Mouse (Mus musculus) liver, embryonic 15.5 days (tissue): ENCODE measurements around the gene Ces1b. TPM values are rescaled to one million over a fixed set of nuclear protein-coding genes. Genes with fewer than 3 reads are reported as not detected.

Experiments used
- ATAC-seq: fragments of 200-750 bp; cut with Nextera tagmentation; 2 replicates; pipeline ENCODE4 v1.8.0; 2017; ENCODE audit warnings: moderate number of reproducible peaks, mild to moderate bottlenecking, moderate library complexity; ENCODE audit not compliant: insufficient read depth
- H3K27ac ChIP-seq: fragments of 300-500 bp; sonication (generic); replicated peaks from 2 replicates; pipeline ENCODE4 v1.5.1; 2015; ENCODE audit warnings: mild to moderate bottlenecking, inconsistent platforms
- H3K27me3 ChIP-seq: fragments of 300-500 bp; sonication (generic); 2 replicates; pipeline ENCODE4 v1.6.1; 2015; ENCODE audit warnings: mild to moderate bottlenecking, inconsistent platforms
- H3K36me3 ChIP-seq: fragments of 300-500 bp; sonication (generic); replicated peaks from 2 replicates; pipeline ENCODE4 v1.6.1; 2015; ENCODE audit warnings: moderate library complexity, mild to moderate bottlenecking, inconsistent platforms
- H3K4me1 ChIP-seq: fragments of 300-500 bp; sonication (generic); replicated peaks from 2 replicates; pipeline ENCODE4 v1.6.1; 2015; ENCODE audit warnings: inconsistent platforms
- H3K4me2 ChIP-seq: fragments of 300-500 bp; sonication (generic); 2 replicates; pipeline ENCODE4 v1.6.1; 2015; ENCODE audit warnings: moderate library complexity, mild to moderate bottlenecking, inconsistent platforms
- H3K4me3 ChIP-seq: fragments of 300-500 bp; sonication (generic); replicated peaks from 2 replicates; pipeline ENCODE4 v1.5.1; 2015; ENCODE audit warnings: mild to moderate bottlenecking, inconsistent platforms
- H3K9ac ChIP-seq: fragments of 300-500 bp; sonication (generic); 2 replicates; pipeline ENCODE4 v1.6.1; 2015; ENCODE audit warnings: moderate library complexity, mild to moderate bottlenecking, inconsistent platforms
- H3K9me3 ChIP-seq: fragments of 300-500 bp; sonication (generic); replicated peaks from 2 replicates; pipeline ENCODE4 v1.6.1; 2016; ENCODE audit warnings: inconsistent platforms
- WGBS: fragments of 180-500 bp; shearing (Covaris S2); methylation state at CpG from one replicate; pipeline ENCODE4 v1.1.7; 2015; ENCODE audit warnings: mixed read lengths; ENCODE audit not compliant: insufficient replicate concordance; 5-methylcytosine and 5-hydroxymethylcytosine counted together
- polyA plus RNA-seq: library from polyadenylated mRNA; unstranded; fragments of >200 nt; fragmentation: Nextera tagmentation; extraction: Ambion mirVana; gene quantifications from 2 replicates; pipeline ENCODE4 v1.2.1, GENCODE M21; 2015

Gene Ces1b
- not detected in 2 replicates for polyA plus RNA-seq

DNA sequence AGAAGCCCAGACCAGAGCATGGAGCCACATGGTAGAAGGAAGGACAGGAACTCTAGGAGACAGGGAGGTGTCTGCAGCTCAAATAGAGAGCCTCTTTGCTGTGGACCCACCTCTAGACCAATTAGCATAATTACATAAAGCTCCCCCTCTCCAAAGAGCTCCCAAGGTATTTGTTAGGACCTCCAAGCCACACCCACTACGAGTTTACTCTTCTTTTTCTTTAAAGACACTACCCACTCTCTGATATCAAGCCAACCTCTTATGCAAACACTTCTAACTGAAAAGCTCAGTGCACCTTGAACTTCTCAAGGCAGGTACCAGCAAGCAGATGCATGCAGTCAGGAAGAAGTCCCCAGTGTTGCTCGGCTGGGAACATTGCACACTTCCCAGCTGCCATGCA lies at the start of gene Ces1b:
Ces1b (minus strand) TSS at position 131 of the 400 bp plus-strand sequence.
- no peak for ATAC-seq
- Histone ChIP-seq H3K4me1 (no peaks in the 10 kb centered on the region), H3K4me3 (no peak within 1 kb of the TSS), H3K4me2 (no peak within 1 kb of the TSS), H3K9me3 (no peaks in the 10 kb centered on the region), H3K36me3 (no peaks in the 10 kb centered on the region), H3K27me3 (no peaks in the 10 kb centered on the region), H3K27ac (no peak within 1 kb of the TSS), H3K9ac (no peak within 1 kb of the TSS)
- 47% methylated on average over 2 of the region's 2 CpGs for WGBS

GRCm38 (mm10) chr8:93126476-93126875 lies 46.7 kb upstream of the Ces1b start:
- no peaks in the 10 kb centered on the region for H3K4me1 ChIP-seq
- no peaks in the 10 kb centered on the region for H3K9me3 ChIP-seq
- no peak overlapping the region for H3K4me2 ChIP-seq
- H3K27me3 ChIP-seq = no peaks in the 10 kb centered on the region
- no peak overlapping the region for H3K9ac ChIP-seq
- no peak overlapping the region for H3K27ac ChIP-seq
- no peaks in the 10 kb centered on the region for H3K36me3 ChIP-seq
- ATAC-seq = no peak
- 71% methylated on average over 2 of the region's 2 CpGs for WGBS
- no peak overlapping the region for H3K4me3 ChIP-seq

GRCm38 (mm10) chr8:93122005-93122404 lies 42.2 kb upstream of the Ces1b start:
- H3K27me3 ChIP-seq = no peaks in the 10 kb centered on the region
- H3K4me3 ChIP-seq = no peak overlapping the region
- no peak overlapping the region for H3K27ac ChIP-seq
- 66% methylated on average over 1 of the region's 1 CpGs for WGBS
- no peaks in the 10 kb centered on the region for H3K9me3 ChIP-seq
- H3K4me1 ChIP-seq = no peaks in the 10 kb centered on the region
- H3K9ac ChIP-seq = no peak overlapping the region
- H3K36me3 ChIP-seq = no peaks in the 10 kb centered on the region
- no peak overlapping the region for H3K4me2 ChIP-seq
- no peak for ATAC-seq

DNA sequence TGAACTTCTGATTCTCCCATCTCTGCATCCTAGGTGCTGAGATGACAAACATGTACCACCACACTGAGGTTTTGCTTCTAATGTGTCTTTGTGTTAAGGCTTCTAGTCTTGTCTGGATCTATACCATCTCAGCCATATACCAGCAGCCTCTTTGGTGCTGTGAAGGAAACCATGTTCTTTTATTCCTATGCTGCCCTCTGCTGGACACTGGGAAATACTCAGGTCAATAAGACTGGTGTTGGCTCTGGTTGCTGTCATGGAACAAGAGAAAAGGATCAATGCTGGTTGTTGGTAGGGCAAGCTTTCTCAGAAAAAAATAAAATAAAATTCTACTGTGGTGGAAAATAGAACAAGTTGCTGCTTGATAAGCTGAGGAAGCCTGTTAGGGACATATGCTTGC lies 15.6 kb upstream of the Ces1b start:
- H3K27me3 ChIP-seq = no peaks in the 10 kb centered on the region
- no peak overlapping the region for H3K4me3 ChIP-seq
- H3K4me2 ChIP-seq = no peak overlapping the region
- H3K27ac ChIP-seq = no peak overlapping the region
- no peak overlapping the region for H3K9ac ChIP-seq
- no peaks in the 10 kb centered on the region for H3K36me3 ChIP-seq
- no peaks in the 10 kb centered on the region for H3K4me1 ChIP-seq
- ATAC-seq = no peak
- no peaks in the 10 kb centered on the region for H3K9me3 ChIP-seq

GRCm38 (mm10) chr8:93091324-93091723 lies 11.5 kb upstream of the Ces1b start:
- Histone ChIP-seq H3K27ac (no peak overlapping the region), H3K9ac (no peak overlapping the region), H3K4me2 (no peak overlapping the region), H3K9me3 (no peaks in the 10 kb centered on the region), H3K4me1 (no peaks in the 10 kb centered on the region), H3K27me3 (no peaks in the 10 kb centered on the region), H3K4me3 (no peak overlapping the region), H3K36me3 (no peaks in the 10 kb centered on the region)
- WGBS = 53% methylated on average over 1 of the region's 1 CpGs
- no peak for ATAC-seq

GRCm38 (mm10) chr8:93088686-93089122 lies 8.9 kb upstream of the Ces1b start:
- Histone ChIP-seq H3K4me1 (no peaks in the 10 kb centered on the region), H3K27me3 (no peaks in the 10 kb centered on the region), H3K9me3 (no peaks in the 10 kb centered on the region), H3K4me2 (no peak overlapping the region), H3K9ac (no peak overlapping the region), H3K4me3 (no peak overlapping the region), H3K27ac (no peak overlapping the region), H3K36me3 (no peaks in the 10 kb centered on the region)
- ATAC-seq = no peak
- 6% methylated on average over 2 of the region's 2 CpGs for WGBS

GRCm38 (mm10) chr8:93088193-93088592 lies 8.4 kb upstream of the Ces1b start:
- no peaks in the 10 kb centered on the region for H3K4me1 ChIP-seq
- no peak overlapping the region for H3K27ac ChIP-seq
- H3K36me3 ChIP-seq = no peaks in the 10 kb centered on the region
- ATAC-seq = no peak
- H3K9me3 ChIP-seq = no peaks in the 10 kb centered on the region
- no peak overlapping the region for H3K4me3 ChIP-seq
- 30% methylated on average over 7 of the region's 7 CpGs for WGBS
- H3K27me3 ChIP-seq = no peaks in the 10 kb centered on the region
- no peak overlapping the region for H3K4me2 ChIP-seq
- no peak overlapping the region for H3K9ac ChIP-seq

DNA sequence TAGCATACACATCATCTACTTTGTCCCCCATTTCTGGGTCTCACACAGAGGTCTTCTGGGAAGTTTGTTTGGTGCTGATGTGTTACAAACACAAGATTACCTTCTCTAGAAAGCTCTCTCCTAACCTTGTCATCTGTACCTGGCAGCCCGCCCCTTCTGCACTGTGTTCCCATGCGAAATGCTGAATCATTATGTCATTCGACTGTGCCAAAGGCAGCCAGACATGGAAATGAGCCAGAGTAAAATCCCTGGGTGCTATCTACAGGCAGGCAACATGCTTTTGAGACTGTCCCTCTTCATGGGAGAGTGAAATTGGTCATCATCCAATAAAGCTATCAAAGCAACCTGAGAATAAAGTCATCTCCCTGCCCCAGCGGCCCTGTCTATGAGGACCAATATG lies 4.6 kb downstream of the Ces1b start:
- H3K4me2 ChIP-seq = no peak overlapping the region
- no peaks in the 10 kb centered on the region for H3K9me3 ChIP-seq
- H3K27me3 ChIP-seq = no peaks in the 10 kb centered on the region
- H3K4me3 ChIP-seq = no peak overlapping the region
- no peak for ATAC-seq
- no peaks in the 10 kb centered on the region for H3K36me3 ChIP-seq
- no peaks in the 10 kb centered on the region for H3K4me1 ChIP-seq
- H3K9ac ChIP-seq = no peak overlapping the region
- no peak overlapping the region for H3K27ac ChIP-seq
- 67% methylated on average over 4 of the region's 4 CpGs for WGBS

DNA sequence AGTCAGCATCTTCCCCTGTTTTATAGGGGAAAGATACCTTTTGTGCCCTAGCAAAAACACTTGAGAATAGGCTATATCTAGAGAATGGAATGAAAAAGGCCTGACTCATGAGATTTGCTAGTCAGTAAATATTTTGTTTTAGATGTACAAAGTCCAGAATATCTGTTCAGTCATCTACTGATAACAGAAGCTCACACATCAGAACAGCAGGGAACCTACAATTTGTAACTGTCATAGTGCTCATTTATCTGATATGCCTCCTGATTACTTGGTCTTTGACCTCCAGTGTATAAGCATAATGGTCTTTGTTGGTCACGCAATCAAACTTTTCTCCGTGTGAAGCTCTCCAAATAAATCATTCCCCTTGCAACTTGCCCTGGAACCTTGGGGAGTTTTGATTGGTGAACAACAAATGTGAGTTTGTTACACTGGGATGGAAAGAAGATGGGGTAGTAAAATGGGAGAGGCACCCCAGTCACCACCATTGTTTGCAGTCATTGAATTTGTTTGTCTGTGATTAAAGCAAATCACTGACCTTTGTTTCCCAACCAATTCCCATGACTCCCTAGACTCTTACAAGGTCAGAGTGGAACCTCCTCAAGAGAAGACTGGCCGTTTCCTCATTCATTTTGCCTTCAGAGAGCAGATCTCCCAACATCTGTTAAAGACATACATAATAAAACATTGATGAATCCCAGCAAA lies 16.2 kb downstream of the Ces1b start:
- 60% methylated on average over 3 of the region's 3 CpGs for WGBS
- Histone ChIP-seq H3K9ac (no peak overlapping the region), H3K4me2 (no peak overlapping the region), H3K27me3 (no peaks in the 10 kb centered on the region), H3K4me1 (no peaks in the 10 kb centered on the region), H3K9me3 (no peaks in the 10 kb centered on the region), H3K4me3 (no peak overlapping the region), H3K27ac (no peak overlapping the region), H3K36me3 (no peaks in the 10 kb centered on the region)
- ATAC-seq = no peak

DNA sequence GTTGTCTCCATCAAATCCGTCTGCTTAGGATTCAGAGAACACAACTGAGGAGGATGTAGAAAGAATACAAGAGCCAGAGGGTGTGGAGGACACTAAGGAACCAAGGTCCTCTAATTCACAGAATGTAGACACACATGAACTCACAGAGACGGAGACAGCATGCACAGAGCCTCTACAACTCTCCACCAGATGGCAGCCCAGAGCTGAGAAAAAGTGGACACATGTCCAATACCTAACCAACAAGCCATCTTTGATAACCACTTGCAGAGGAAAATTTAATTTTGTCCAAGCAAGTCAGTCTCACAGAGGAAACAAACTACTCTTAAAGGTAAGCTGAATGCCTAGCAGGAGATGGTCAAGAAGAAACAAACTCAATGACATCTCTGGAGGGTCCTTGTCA lies 20.6 kb downstream of the Ces1b start:
- no peaks in the 10 kb centered on the region for H3K9me3 ChIP-seq
- no peak for ATAC-seq
- no peaks in the 10 kb centered on the region for H3K36me3 ChIP-seq
- H3K27ac ChIP-seq = no peak overlapping the region
- no peak overlapping the region for H3K9ac ChIP-seq
- H3K4me3 ChIP-seq = no peak overlapping the region
- no peak overlapping the region for H3K4me2 ChIP-seq
- no peaks in the 10 kb centered on the region for H3K4me1 ChIP-seq
- no peaks in the 10 kb centered on the region for H3K27me3 ChIP-seq
- 9% methylated on average over 2 of the region's 2 CpGs for WGBS

- 18% methylated on average over 2 of the region's 2 CpGs for WGBS
- ATAC-seq = no peak; the same call in 1 of the 2 replicates
- no peaks in the 10 kb centered on the region for H3K4me1 ChIP-seq
Observed at GRCm38 (mm10) chr8:93055238-93055637, 24.6 kb downstream of the Ces1b start.

More at GRCm38 (mm10) chr8:93055238-93055637, 24.6 kb downstream of the Ces1b start:
- Histone ChIP-seq H3K4me3 (no peak overlapping the region), H3K4me2 (no peak overlapping the region), H3K9me3 (no peaks in the 10 kb centered on the region), H3K27ac (no peak overlapping the region), H3K36me3 (no peaks in the 10 kb centered on the region), H3K27me3 (no peaks in the 10 kb centered on the region), H3K9ac (no peak overlapping the region)
